Mouse (Mus musculus): ENCODE measurements at regions not wholly inside any gene's neighbourhood (a gene's known extent, or its start where the extent isn't known, plus 50 kb on each side); places are given as distances from the start of the nearest gene placed in this dataset.
A peak's percentile ranks its signal among the peaks of the same experiment; 100 is the strongest.

- Histone ChIP-seq H3K27ac (peak overlapping the region; percentile 69), H3K27me3 (ENCODE audit: control insufficient read depth, insufficient read depth, low read length) (no peaks in the 10 kb centered on the region), H3K36me3 (ENCODE audit: control insufficient read depth, insufficient read depth, low read length) (no peaks in the 10 kb centered on the region), H3K9ac (ENCODE audit: low read depth, low read length) (no peak overlapping the region), H3K4me1 (ENCODE audit: control insufficient read depth, insufficient read depth, low read length) (peaks cover 3% of the 10 kb centered on the region; the same call in 1 of the 2 replicates), H3K4me3 (no peak overlapping the region), H3K79me2 (replicated peaks; ENCODE audit: control insufficient read depth, insufficient read depth, low read length) (no peaks in the 10 kb centered on the region)
- WGBS: 54% methylated on average over 16 of the region's 16 CpGs
- intact Hi-C loops (cut with DNase I): no loop called here
- DNase-seq: peak; percentile 40 to 51
- TF ChIP-seq POLR2A (IDR thresholded peaks at IDR 0.05; ENCODE audit: insufficient read depth, low read depth, low read length) (no peak; the same call in 1 of the 2 replicates), CTCF (IDR thresholded peaks at IDR 0.05) (no peak), EP300 (IDR thresholded peaks at IDR 0.05; ENCODE audit: insufficient read depth, low read depth, low read length) (no peak)
Measured at GRCm38 (mm10) chr2:75756704-75757638, 52.5 kb upstream of the Nfe2l2 start.

- Histone ChIP-seq H3K36me3 (ENCODE audit: control insufficient read depth, insufficient read depth, low read length) (no peaks in the 10 kb centered on the region), H3K4me1 (ENCODE audit: control insufficient read depth, insufficient read depth, low read length) (peaks cover 3% of the 10 kb centered on the region; the same call in 1 of the 2 replicates), H3K27ac (no peak overlapping the region), H3K27me3 (ENCODE audit: control insufficient read depth, insufficient read depth, low read length) (no peaks in the 10 kb centered on the region), H3K4me3 (no peak overlapping the region), H3K79me2 (replicated peaks; ENCODE audit: control insufficient read depth, insufficient read depth, low read length) (no peaks in the 10 kb centered on the region), H3K9ac (ENCODE audit: low read depth, low read length) (no peak overlapping the region)
- no peak for DNase-seq
- WGBS: 96% methylated on average over 7 of the region's 7 CpGs
- intact Hi-C loops (cut with DNase I): no loop called here
- TF ChIP-seq EP300 (IDR thresholded peaks at IDR 0.05; ENCODE audit: insufficient read depth, low read depth, low read length) (no peak), CTCF (IDR thresholded peaks at IDR 0.05) (no peak), POLR2A (IDR thresholded peaks at IDR 0.05; ENCODE audit: insufficient read depth, low read depth, low read length) (no peak)
Measured at GRCm38 (mm10) chr2:75754606-75755005, 50.2 kb upstream of the Nfe2l2 start.
